Mouse (Mus musculus): ENCODE measurements at regions not wholly inside any gene's neighbourhood (a gene's known extent, or its start where the extent isn't known, plus 50 kb on each side); places are given as distances from the start of the nearest gene placed in this dataset.

DNA sequence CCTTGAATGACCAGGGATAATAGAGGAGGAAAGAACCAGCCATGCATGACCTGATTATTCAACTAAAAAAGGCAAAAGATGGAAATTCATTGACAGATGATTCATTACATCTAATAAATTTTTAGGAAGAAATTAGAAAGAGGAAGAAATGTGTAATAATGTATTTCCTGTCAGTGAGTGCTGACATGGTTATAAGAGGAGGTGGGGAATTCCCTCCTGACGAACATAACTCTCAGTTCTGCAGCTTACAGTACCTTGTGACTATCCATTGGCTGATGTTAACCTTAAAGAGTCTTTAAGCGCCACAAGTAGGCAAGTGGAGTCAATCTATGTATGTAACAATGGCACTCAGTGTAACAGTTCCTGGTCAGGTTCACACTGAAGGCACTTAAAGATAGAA is 492.7 kb downstream of the Fgf9 start:
- WGBS: 83% methylated on average over 2 of the region's 2 CpGs
- Histone ChIP-seq H3K27me3 (replicated peaks; ENCODE audit: control insufficient read depth, insufficient read depth, low read length) (no peaks in the 10 kb centered on the region), H3K27ac (ENCODE audit: low read length) (no peak overlapping the region), H3K4me2 (ENCODE audit: low read length) (no peak overlapping the region), H3K4me3 (replicated peaks; ENCODE audit: low read length) (no peak overlapping the region), H3K9ac (replicated peaks; ENCODE audit: low read depth, low read length) (no peak overlapping the region), H3K36me3 (ENCODE audit: control insufficient read depth, insufficient read depth) (no peaks in the 10 kb centered on the region), H3K9me3 (ENCODE audit: control insufficient read depth, low read length) (no peaks in the 10 kb centered on the region), H3K4me1 (replicated peaks; ENCODE audit: control insufficient read depth, insufficient read depth, low read length) (no peaks in the 10 kb centered on the region)
- no peak for ATAC-seq

DNA sequence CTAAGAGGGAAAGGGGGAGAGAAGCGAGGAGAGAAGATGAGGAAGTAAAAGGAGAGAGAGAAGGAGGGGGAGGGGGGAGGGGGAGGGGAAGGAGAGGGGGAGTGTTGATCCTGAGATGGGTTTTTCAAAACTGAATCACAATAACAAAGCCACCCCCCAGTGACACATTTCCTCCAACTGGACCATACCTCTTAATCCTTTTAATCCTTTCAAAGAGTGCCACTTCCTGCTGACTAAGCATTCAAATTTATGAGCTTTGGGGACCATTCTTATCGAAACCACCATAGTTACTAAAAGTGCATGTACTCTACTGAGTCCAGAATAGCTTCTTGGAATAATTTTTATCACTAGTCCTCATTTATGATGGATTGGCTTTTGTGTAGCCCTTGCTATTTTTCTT is 480.4 kb downstream of the Fgf9 start:
- Histone ChIP-seq H3K9me3 (ENCODE audit: control insufficient read depth, low read length) (no peaks in the 10 kb centered on the region), H3K4me2 (ENCODE audit: low read length) (no peak overlapping the region), H3K4me1 (replicated peaks; ENCODE audit: control insufficient read depth, insufficient read depth, low read length) (no peaks in the 10 kb centered on the region), H3K4me3 (replicated peaks; ENCODE audit: low read length) (no peak overlapping the region), H3K9ac (replicated peaks; ENCODE audit: low read depth, low read length) (no peak overlapping the region), H3K27ac (ENCODE audit: low read length) (no peak overlapping the region), H3K27me3 (replicated peaks; ENCODE audit: control insufficient read depth, insufficient read depth, low read length) (no peaks in the 10 kb centered on the region), H3K36me3 (ENCODE audit: control insufficient read depth, insufficient read depth) (no peaks in the 10 kb centered on the region)
- WGBS: 24% methylated on average over 2 of the region's 2 CpGs
- ATAC-seq: no peak

DNA sequence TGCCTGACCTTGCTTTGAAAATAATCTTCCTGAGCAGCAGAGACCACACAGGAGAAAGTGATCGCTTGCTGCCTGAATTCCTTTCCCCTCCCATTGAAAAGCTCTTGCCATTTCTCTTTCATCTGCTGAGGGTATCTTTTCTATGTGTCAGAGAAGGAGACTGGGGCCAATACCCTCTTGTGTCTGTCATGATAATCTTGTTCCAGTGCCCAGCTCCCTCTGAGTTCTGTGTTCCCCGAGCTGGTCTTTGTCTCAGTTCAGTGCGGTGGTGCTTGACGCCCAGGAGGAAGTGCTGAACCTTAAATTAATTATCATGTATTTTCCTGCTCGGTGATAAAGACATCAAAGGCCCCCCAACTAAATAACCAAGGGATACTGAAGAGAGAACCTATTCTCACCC is 475.4 kb downstream of the Fgf9 start:
- H3K27me3 ChIP-seq (replicated peaks; ENCODE audit: control insufficient read depth, insufficient read depth, low read length): no peaks in the 10 kb centered on the region
- H3K4me3 ChIP-seq (replicated peaks; ENCODE audit: low read length): no peak overlapping the region
- no peak overlapping the region for H3K9ac ChIP-seq (replicated peaks; ENCODE audit: low read depth, low read length)
- no peak for ATAC-seq
- H3K36me3 ChIP-seq (ENCODE audit: control insufficient read depth, insufficient read depth): no peaks in the 10 kb centered on the region
- no peaks in the 10 kb centered on the region for H3K4me1 ChIP-seq (replicated peaks; ENCODE audit: control insufficient read depth, insufficient read depth, low read length)
- no peak overlapping the region for H3K4me2 ChIP-seq (ENCODE audit: low read length)
- H3K27ac ChIP-seq (ENCODE audit: low read length): no peak overlapping the region
- 10% methylated on average over 5 of the region's 5 CpGs for WGBS
- no peaks in the 10 kb centered on the region for H3K9me3 ChIP-seq (ENCODE audit: control insufficient read depth, low read length)

DNA sequence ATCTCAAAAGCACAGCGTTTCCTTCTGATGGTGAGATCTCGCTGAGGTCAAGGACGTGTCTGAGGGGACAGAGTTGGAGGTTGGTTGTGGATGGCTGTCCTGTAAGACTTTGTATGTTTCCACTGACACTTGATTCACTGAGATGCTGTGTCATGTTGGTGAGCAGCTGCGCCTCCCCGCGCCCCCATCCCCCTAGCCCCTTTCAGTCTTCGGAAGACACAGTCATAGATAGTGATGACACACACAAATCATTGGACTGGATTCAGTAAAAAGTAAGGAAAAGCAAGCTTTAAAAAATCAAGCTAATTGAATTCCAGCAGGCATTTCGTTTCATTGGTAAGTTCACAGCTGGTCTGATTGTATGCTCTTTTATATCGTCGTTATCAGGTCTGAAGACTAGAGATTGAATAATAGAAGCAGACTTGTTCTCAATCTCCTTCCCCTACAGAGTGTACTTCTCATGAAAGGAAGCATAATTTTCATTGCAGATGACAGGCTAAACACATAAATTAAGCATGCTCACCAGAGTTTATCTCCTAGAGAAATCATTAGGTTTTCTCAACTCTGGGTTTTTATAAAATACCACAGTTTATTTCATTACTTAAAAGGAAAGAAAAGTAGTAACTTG is 472.9 kb downstream of the Fgf9 start:
- H3K4me2 ChIP-seq (ENCODE audit: low read length): no peak overlapping the region
- H3K4me3 ChIP-seq (replicated peaks; ENCODE audit: low read length): no peak overlapping the region
- peak; percentile 80 for ATAC-seq
- no peaks in the 10 kb centered on the region for H3K27me3 ChIP-seq (replicated peaks; ENCODE audit: control insufficient read depth, insufficient read depth, low read length)
- 69% methylated on average over 10 of the region's 10 CpGs for WGBS
- no peaks in the 10 kb centered on the region for H3K9me3 ChIP-seq (ENCODE audit: control insufficient read depth, low read length)
- H3K4me1 ChIP-seq (replicated peaks; ENCODE audit: control insufficient read depth, insufficient read depth, low read length): no peaks in the 10 kb centered on the region
- no peak overlapping the region for H3K9ac ChIP-seq (replicated peaks; ENCODE audit: low read depth, low read length)
- no peaks in the 10 kb centered on the region for H3K36me3 ChIP-seq (ENCODE audit: control insufficient read depth, insufficient read depth)
- H3K27ac ChIP-seq (ENCODE audit: low read length): no peak overlapping the region

DNA sequence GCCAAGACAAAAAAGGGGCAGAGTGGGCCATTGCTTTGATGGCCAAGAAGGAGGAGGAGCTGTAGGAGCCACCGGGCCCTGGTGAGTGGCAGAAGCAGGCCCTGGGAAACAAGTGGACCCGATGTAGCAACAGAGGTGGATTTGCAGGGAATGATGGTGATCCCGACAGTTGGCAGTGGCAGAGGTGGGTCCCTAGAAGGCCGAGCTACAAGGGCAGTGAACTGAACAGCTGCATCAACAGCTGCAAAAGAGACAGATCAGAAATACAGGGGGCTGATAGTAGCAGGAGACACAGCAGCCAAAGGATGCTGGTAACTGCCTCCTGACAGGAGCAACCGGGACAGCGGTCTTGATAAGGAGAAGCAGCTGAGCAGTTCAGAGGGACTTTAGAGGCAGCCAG is 467.8 kb downstream of the Fgf9 start:
- no peak overlapping the region for H3K27ac ChIP-seq (ENCODE audit: low read length)
- no peaks in the 10 kb centered on the region for H3K36me3 ChIP-seq (ENCODE audit: control insufficient read depth, insufficient read depth)
- no peak overlapping the region for H3K9ac ChIP-seq (replicated peaks; ENCODE audit: low read depth, low read length)
- no peak for ATAC-seq
- no peaks in the 10 kb centered on the region for H3K27me3 ChIP-seq (replicated peaks; ENCODE audit: control insufficient read depth, insufficient read depth, low read length)
- H3K4me1 ChIP-seq (replicated peaks; ENCODE audit: control insufficient read depth, insufficient read depth, low read length): no peaks in the 10 kb centered on the region
- H3K4me2 ChIP-seq (ENCODE audit: low read length): no peak overlapping the region
- H3K9me3 ChIP-seq (ENCODE audit: control insufficient read depth, low read length): no peaks in the 10 kb centered on the region
- 79% methylated on average over 6 of the region's 6 CpGs for WGBS
- H3K4me3 ChIP-seq (replicated peaks; ENCODE audit: low read length): no peak overlapping the region

DNA sequence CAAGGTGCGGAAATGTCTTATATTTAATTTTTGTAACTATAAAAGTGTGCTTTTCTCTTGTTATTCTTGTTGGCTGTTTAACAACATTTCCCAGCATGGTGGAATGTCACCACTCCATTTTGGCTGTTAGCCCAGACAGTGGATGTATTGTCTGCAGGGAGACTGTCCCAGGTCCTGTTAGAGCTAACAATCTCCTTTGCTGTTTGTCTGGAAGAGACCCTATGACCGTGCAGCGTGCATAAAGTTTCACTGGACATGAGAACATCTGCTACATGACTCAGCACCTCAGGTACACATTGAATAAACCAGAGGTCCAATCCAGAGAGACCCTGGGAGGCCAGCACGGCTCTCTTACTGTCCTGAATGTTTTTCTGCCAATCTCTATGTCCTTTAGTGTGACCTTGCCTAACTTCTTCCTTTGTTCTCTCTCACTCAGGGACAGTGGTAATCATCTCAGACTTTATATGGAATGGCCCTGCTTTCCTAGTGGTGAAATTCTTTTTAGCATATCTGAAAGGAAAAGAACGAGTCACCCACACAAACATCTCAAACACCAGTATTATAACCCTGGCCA is 450.7 kb downstream of the Fgf9 start:
- no peaks in the 10 kb centered on the region for H3K4me1 ChIP-seq (replicated peaks; ENCODE audit: control insufficient read depth, insufficient read depth, low read length)
- ATAC-seq: no peak
- WGBS: 44% methylated on average over 5 of the region's 5 CpGs
- H3K9me3 ChIP-seq (ENCODE audit: control insufficient read depth, low read length): no peaks in the 10 kb centered on the region
- H3K27ac ChIP-seq (ENCODE audit: low read length): no peak overlapping the region
- no peak overlapping the region for H3K4me3 ChIP-seq (replicated peaks; ENCODE audit: low read length)
- H3K4me2 ChIP-seq (ENCODE audit: low read length): no peak overlapping the region
- no peak overlapping the region for H3K9ac ChIP-seq (replicated peaks; ENCODE audit: low read depth, low read length)
- H3K36me3 ChIP-seq (ENCODE audit: control insufficient read depth, insufficient read depth): no peaks in the 10 kb centered on the region
- no peaks in the 10 kb centered on the region for H3K27me3 ChIP-seq (replicated peaks; ENCODE audit: control insufficient read depth, insufficient read depth, low read length)

DNA sequence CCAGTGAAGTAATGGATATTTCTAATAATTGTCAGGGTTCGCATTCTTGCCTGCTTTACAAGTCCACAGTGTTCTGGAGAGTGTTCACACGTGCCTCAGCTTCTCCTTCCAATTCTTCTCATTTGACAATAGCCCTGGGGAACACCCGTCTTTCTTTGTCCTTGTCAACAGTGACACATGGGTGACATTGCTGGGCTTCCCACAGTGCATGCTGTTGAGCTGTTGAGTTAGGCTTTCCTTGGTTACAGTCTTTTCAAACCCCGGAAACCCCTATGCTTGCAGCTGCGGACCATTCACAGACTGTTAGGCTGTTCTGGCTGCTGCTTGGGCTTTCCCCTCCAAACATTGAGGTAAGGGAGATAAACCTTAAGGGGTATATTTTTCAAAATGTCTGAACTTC is 450.0 kb downstream of the Fgf9 start:
- WGBS: 54% methylated on average over 5 of the region's 5 CpGs
- no peaks in the 10 kb centered on the region for H3K9me3 ChIP-seq (ENCODE audit: control insufficient read depth, low read length)
- no peak for ATAC-seq

DNA sequence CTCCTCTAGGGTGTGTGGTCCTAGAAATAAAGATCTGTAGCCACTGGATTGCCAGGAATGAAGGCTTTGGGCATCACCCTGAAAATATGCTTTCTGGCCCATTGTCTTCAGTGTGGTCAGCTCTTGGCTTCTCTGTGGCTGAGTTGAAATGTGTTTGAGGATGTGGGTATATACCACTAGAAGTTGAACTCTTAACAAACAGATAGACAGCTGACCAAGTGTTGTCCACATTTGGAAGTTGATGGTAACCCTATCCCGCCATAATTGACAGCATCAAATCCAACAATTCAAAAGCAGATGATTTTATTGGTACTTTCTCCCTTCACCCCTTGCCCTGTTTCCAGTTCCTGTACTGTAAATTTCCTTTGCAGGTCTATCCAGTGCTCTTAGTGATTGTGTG is 448.7 kb downstream of the Fgf9 start:
- Histone ChIP-seq H3K27ac (ENCODE audit: low read length) (no peak overlapping the region), H3K4me1 (replicated peaks; ENCODE audit: control insufficient read depth, insufficient read depth, low read length) (no peaks in the 10 kb centered on the region), H3K9me3 (ENCODE audit: control insufficient read depth, low read length) (no peaks in the 10 kb centered on the region), H3K9ac (replicated peaks; ENCODE audit: low read depth, low read length) (no peak overlapping the region), H3K4me3 (replicated peaks; ENCODE audit: low read length) (no peak overlapping the region), H3K4me2 (ENCODE audit: low read length) (no peak overlapping the region), H3K27me3 (replicated peaks; ENCODE audit: control insufficient read depth, insufficient read depth, low read length) (no peaks in the 10 kb centered on the region), H3K36me3 (ENCODE audit: control insufficient read depth, insufficient read depth) (no peaks in the 10 kb centered on the region)
- 95% methylated on average over 1 of the region's 1 CpGs for WGBS
- ATAC-seq: no peak

More for the DNA sequence above, 450.0 kb downstream of the Fgf9 start:
- Histone ChIP-seq H3K36me3 (ENCODE audit: control insufficient read depth, insufficient read depth) (no peaks in the 10 kb centered on the region), H3K4me1 (replicated peaks; ENCODE audit: control insufficient read depth, insufficient read depth, low read length) (no peaks in the 10 kb centered on the region), H3K4me2 (ENCODE audit: low read length) (no peak overlapping the region), H3K27me3 (replicated peaks; ENCODE audit: control insufficient read depth, insufficient read depth, low read length) (no peaks in the 10 kb centered on the region), H3K27ac (ENCODE audit: low read length) (no peak overlapping the region), H3K4me3 (replicated peaks; ENCODE audit: low read length) (no peak overlapping the region), H3K9ac (replicated peaks; ENCODE audit: low read depth, low read length) (no peak overlapping the region)

DNA sequence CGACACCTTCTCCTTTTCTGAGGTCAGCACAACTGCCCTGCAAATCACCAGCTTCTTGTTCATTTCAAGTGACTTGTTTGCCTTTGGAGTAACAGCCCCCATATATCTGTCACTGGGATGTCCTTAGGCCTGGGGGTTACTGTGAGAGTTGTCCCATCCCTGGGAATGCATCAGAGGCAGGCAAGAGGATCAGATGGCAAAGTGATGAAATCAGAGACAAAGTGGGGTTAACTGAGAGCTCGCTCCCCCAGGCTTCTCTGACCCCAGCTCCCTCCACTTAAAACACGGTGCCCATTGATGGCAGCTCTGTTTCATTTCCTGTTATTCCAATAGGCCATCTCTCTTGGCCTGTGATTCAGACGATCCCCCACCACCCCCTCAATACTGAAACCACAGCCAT is 446.2 kb downstream of the Fgf9 start:
- Histone ChIP-seq H3K9me3 (ENCODE audit: control insufficient read depth, low read length) (no peaks in the 10 kb centered on the region), H3K4me1 (replicated peaks; ENCODE audit: control insufficient read depth, insufficient read depth, low read length) (no peaks in the 10 kb centered on the region), H3K4me3 (replicated peaks; ENCODE audit: low read length) (no peak overlapping the region), H3K4me2 (ENCODE audit: low read length) (no peak overlapping the region), H3K36me3 (ENCODE audit: control insufficient read depth, insufficient read depth) (no peaks in the 10 kb centered on the region), H3K27me3 (replicated peaks; ENCODE audit: control insufficient read depth, insufficient read depth, low read length) (no peaks in the 10 kb centered on the region), H3K9ac (replicated peaks; ENCODE audit: low read depth, low read length) (no peak overlapping the region), H3K27ac (ENCODE audit: low read length) (no peak overlapping the region)
- no peak for ATAC-seq
- WGBS: 72% methylated on average over 4 of the region's 4 CpGs

DNA sequence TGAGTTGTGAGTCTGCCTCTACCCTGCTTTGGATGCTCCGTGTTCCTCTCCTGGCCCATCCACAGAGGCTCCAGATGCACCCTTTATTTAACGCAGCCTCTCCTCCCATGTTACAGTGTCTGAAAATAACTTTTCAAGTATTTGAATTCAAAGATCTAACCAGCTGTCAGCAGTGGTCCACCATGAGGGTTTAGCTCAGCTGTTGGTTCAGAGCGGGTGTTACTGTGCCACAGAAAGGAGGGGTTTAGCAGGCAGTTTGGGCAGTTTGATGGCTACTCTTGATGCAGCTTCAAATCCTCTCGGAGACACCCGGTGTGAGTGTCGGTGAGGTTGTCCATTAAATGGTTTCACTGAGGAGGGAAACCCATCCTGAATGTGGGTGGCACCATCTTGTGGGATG is 441.8 kb downstream of the Fgf9 start:
- 93% methylated on average over 6 of the region's 6 CpGs for WGBS
- Histone ChIP-seq H3K4me3 (replicated peaks; ENCODE audit: low read length) (no peak overlapping the region), H3K27me3 (replicated peaks; ENCODE audit: control insufficient read depth, insufficient read depth, low read length) (no peaks in the 10 kb centered on the region), H3K9ac (replicated peaks; ENCODE audit: low read depth, low read length) (no peak overlapping the region), H3K36me3 (ENCODE audit: control insufficient read depth, insufficient read depth) (no peaks in the 10 kb centered on the region), H3K4me2 (ENCODE audit: low read length) (no peak overlapping the region), H3K4me1 (replicated peaks; ENCODE audit: control insufficient read depth, insufficient read depth, low read length) (no peaks in the 10 kb centered on the region), H3K27ac (ENCODE audit: low read length) (no peak overlapping the region), H3K9me3 (ENCODE audit: control insufficient read depth, low read length) (no peaks in the 10 kb centered on the region)
- no peak for ATAC-seq
